Mouse (Mus musculus): ENCODE measurements around the gene Hunk. TPM values are rescaled to one million over a fixed set of nuclear protein-coding genes. Genes with fewer than 3 reads are reported as not detected.

The Hunk gene
- polyA plus RNA-seq, 1 experiment from 2014 or later = 23.0 TPM

DNA sequence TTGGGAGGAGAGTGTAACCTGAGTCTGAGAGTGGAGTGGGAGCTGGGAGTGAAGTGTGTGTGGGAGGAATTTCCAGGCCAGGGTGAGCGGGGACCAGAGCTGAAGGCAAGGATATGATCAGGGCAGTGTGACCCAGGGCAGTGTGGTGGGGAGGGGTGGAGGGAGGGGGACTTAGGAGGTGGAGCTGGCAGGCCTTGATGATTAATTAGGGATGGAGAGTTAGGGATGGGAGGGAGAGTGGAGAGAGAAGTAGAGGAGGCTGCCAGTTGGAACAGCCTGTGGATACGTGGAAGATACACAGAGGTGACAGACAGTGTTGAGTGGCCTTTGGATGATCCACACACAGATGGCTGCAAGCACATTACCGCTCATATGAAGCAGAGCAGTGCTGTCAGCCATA lies 38.1 kb downstream of the Hunk start:
- H3K9me3 ChIP-seq (replicated peaks) = no peaks in the 10 kb centered on the region
- H3K27me3 ChIP-seq (ENCODE audit: low read depth, poor library complexity, severe bottlenecking) = no peaks in the 10 kb centered on the region
- no peak for DNase-seq (ENCODE audit: low spot score)
- H3K4me3 ChIP-seq = no peak overlapping the region
- H3K4me1 ChIP-seq = peaks cover 75% of the 10 kb centered on the region
- peaks cover 32% of the 10 kb centered on the region for H3K36me3 ChIP-seq
- WGBS = 21% methylated on average over 3 of the region's 3 CpGs
- peak overlapping the region; percentile 38 for H3K27ac ChIP-seq

DNA sequence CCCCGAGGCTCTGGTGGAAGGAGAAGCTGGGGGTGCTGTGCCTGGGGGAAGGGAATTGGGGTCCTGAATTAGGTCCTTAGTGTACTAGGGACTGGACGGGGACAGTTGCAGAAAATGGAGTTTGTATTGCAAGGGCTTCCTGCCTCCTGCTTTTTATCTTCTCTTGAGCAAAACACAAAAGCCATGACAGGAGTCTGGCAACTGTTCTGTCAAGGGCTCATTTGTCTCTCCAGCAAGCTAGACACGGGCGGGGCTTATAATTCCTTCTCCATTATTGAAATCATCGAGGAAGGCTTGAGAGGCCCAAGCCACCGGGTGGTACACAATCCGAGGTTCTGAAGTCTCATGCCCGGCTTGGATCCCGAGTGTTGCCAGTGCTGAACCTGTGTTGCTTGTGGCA lies 38.6 kb downstream of the Hunk start:
- no peak overlapping the region for H3K4me3 ChIP-seq
- no peaks in the 10 kb centered on the region for H3K27me3 ChIP-seq (ENCODE audit: low read depth, poor library complexity, severe bottlenecking)
- H3K9me3 ChIP-seq (replicated peaks) = no peaks in the 10 kb centered on the region
- peak overlapping the region; percentile 38 for H3K27ac ChIP-seq
- DNase-seq (ENCODE audit: low spot score) = no peak
- 67% methylated on average over 9 of the region's 9 CpGs for WGBS
- peaks cover 74% of the 10 kb centered on the region for H3K4me1 ChIP-seq
- H3K36me3 ChIP-seq = peaks cover 32% of the 10 kb centered on the region

DNA sequence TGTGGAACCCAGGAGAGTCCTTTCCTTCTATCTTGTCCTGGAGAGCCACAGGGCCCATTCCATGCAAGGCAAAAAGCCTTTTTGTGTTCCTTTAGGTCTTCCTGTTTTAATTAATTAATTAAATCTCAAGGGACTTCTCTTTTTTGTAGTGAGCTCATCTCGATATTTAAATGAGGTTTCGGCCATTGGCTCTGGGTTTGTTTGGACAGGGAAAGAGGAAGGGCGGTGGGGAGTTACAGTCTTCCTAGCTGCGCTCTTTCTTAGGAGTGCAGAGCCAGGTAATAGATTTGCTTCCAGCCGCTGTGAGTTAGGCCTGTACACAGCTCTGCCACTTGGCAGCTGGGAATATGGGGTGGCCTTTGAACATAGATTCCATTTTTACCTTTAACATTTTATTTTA lies 40.4 kb downstream of the Hunk start:
- H3K9me3 ChIP-seq (replicated peaks) = no peaks in the 10 kb centered on the region
- DNase-seq (ENCODE audit: low spot score) = no peak
- WGBS = 96% methylated on average over 5 of the region's 5 CpGs
- peaks cover 74% of the 10 kb centered on the region for H3K4me1 ChIP-seq
- no peaks in the 10 kb centered on the region for H3K27me3 ChIP-seq (ENCODE audit: low read depth, poor library complexity, severe bottlenecking)
- H3K27ac ChIP-seq = no peak overlapping the region
- H3K4me3 ChIP-seq = no peak overlapping the region
- H3K36me3 ChIP-seq = peaks cover 33% of the 10 kb centered on the region

DNA sequence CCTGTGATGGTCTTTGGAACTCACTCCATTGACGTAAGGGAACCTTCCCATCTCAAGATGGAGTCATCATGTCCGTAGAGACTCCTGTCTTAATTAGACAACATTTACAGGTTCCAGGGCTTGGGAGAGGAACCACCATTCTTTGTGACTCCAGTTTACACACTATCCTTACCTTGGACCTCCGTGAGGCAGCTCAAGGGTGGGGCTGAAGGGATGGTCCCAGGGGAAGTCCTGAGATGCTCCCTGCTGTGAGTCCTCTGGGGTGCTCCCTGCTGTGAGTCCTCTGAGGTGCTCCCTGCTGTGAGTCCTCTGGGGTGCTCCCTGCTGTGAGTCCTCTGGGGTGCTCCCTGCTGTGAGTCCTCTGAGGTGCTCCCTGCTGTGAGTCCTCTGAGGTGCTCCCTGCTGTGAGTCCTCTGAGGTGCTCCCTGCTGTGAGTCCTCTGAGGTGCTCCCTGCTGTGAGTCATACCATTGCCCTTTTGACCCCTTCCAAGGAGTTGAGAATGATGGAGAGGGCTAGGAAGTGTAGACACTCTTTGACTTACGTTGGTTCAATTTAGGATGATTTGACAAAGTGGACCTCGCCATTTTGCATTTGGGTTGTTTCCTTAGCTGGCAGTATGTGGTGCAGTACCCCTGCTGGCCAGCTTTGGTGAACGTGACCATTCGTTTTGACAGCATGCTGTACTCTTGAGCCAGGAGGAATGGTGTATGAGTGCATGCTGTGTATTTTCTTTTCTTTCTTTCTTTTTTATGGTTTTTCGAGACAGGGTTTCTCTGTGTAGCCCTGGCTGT lies 42.2 kb downstream of the Hunk start:
- Histone ChIP-seq H3K27ac (no peak overlapping the region), H3K36me3 (peaks cover 49% of the 10 kb centered on the region), H3K9me3 (replicated peaks) (0 out of 2 replicates have a peak, but pooled peaks cover 2% of the 10 kb centered on the region), H3K4me1 (peaks cover 63% of the 10 kb centered on the region), H3K27me3 (ENCODE audit: low read depth, poor library complexity, severe bottlenecking) (no peaks in the 10 kb centered on the region), H3K4me3 (no peak overlapping the region)
- 91% methylated on average over 8 of the region's 8 CpGs for WGBS
- no peak for DNase-seq (ENCODE audit: low spot score)

DNA sequence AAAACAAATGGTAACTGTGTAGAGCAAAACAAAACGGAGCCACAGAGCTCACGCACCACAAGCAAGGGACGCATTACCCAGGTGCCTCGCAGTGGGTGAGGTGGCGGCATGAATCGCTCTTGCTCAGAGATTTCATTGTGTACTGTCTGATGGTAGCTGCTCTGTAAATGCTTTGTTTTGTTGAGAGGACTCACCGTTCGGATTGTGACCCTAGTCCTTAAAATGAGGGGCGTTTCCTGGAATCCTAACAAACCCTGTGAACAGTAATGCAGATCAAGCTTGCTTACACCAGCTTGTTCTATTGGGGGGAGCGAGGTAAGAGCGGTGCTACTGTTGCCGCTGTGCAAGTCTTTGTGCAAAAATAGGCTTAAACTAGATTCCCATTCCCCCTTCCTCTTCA lies 47.7 kb downstream of the Hunk start:
- Histone ChIP-seq H3K27ac (no peak overlapping the region), H3K27me3 (ENCODE audit: low read depth, poor library complexity, severe bottlenecking) (no peaks in the 10 kb centered on the region), H3K4me3 (no peak overlapping the region), H3K9me3 (replicated peaks) (0 out of 2 replicates have a peak, but pooled peaks cover 4% of the 10 kb centered on the region), H3K36me3 (peaks cover 60% of the 10 kb centered on the region), H3K4me1 (peaks cover 56% of the 10 kb centered on the region)
- WGBS = 97% methylated on average over 12 of the region's 12 CpGs
- no peak for DNase-seq (ENCODE audit: low spot score)

DNA sequence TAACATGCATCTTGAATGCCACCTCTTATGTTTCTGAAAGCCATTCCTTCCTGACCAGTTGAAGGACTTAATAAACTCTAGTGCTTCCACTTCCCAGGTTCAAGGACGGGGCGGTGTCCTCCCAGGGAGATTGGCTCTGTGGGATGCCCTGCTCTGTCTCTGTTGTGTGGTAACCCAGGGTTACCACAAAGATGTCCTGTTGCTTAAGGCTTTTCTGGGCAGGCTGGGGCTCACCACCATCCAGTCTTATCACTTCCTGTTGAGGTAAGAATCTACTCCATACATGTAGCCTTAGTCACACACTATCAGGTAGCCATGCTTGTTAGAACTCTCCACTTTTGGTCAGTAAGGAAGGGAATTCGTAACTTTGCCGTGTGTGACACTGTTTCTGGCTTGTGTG lies 49.4 kb downstream of the Hunk start:
- Histone ChIP-seq H3K4me1 (peaks cover 43% of the 10 kb centered on the region), H3K27me3 (ENCODE audit: low read depth, poor library complexity, severe bottlenecking) (no peaks in the 10 kb centered on the region), H3K9me3 (replicated peaks) (0 out of 2 replicates have a peak, but pooled peaks cover 4% of the 10 kb centered on the region), H3K36me3 (peaks cover 75% of the 10 kb centered on the region), H3K4me3 (no peak overlapping the region), H3K27ac (no peak overlapping the region)
- WGBS = 58% methylated on average over 4 of the region's 4 CpGs
- no peak for DNase-seq (ENCODE audit: low spot score)

DNA sequence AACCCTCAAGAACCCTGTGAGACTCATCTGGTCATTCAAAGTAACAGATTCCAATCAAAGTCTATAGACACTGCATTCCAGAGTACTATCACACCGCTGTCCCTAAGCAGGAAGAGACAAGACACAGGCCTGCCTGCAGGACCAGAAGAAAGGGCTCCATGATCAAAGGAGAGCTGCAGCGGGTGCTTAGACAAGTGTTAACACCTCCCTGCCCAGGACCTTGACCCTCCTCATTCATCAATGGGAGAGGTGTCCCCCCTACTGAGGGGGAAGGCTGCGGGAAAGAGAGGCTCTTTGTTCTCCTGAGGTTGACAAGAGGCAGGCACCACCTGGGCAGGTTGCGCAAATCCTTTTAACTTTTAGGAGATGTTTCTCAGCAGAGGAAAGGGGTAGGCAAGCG lies 51.5 kb downstream of the Hunk start:
- Histone ChIP-seq H3K4me3 (no peak overlapping the region), H3K36me3 (peaks cover 83% of the 10 kb centered on the region), H3K9me3 (replicated peaks) (0 out of 2 replicates have a peak, but pooled peaks cover 4% of the 10 kb centered on the region), H3K27me3 (ENCODE audit: low read depth, poor library complexity, severe bottlenecking) (no peaks in the 10 kb centered on the region), H3K27ac (peak overlapping the region; percentile 46; the same call in 1 of the 2 replicates), H3K4me1 (peaks cover 30% of the 10 kb centered on the region)
- no peak for DNase-seq (ENCODE audit: low spot score)
- 18% methylated on average over 5 of the region's 5 CpGs for WGBS

DNA sequence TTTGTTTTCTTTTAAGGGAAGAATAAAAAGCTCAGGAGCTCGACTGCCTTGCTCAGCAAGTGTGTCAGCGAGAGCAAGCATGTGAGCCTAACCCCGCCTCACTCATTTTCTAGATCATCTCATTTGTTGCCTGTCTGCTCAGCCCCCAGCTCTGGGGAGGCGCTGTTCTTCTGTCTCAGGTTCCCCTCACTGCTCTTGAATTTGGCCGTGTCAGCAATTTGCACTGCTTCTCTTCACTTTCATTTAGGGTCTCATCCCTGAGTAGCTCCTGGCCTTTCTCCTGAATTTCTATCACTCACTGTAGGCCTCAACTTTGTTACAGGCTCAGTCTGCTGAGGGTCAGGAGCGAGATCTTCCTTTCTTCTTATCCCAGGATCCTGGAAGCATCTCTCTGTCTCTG lies 53.7 kb downstream of the Hunk start:
- peaks cover 80% of the 10 kb centered on the region for H3K36me3 ChIP-seq
- H3K9me3 ChIP-seq (replicated peaks) = no peaks in the 10 kb centered on the region
- peaks cover 49% of the 10 kb centered on the region for H3K4me1 ChIP-seq
- H3K4me3 ChIP-seq = no peak overlapping the region
- no peaks in the 10 kb centered on the region for H3K27me3 ChIP-seq (ENCODE audit: low read depth, poor library complexity, severe bottlenecking)
- WGBS = 87% methylated on average over 6 of the region's 6 CpGs
- H3K27ac ChIP-seq = no peak overlapping the region
- DNase-seq (ENCODE audit: low spot score) = no peak

DNA sequence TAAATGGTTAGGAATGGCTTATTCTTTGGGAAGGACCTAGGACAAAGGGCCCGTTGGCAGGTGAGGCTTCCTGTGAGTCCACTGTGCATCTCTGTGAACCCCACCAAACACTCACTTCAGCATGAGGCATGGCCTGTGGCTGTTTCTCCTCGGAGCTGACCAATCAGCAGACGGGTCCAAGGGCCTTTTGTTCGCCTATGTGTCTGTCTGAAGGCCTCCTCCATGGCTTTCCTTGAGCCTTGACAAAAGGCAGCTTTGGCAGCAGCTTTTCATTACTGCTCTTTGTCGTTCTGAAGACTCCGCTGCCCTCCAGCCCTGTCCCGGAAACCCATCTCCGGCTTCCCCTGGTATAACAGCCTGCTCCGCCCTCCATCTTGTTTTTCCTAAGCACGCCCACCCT lies 54.8 kb downstream of the Hunk start:
- H3K36me3 ChIP-seq = peaks cover 78% of the 10 kb centered on the region
- no peaks in the 10 kb centered on the region for H3K9me3 ChIP-seq (replicated peaks)
- WGBS = 86% methylated on average over 10 of the region's 10 CpGs
- no peak overlapping the region for H3K4me3 ChIP-seq
- no peaks in the 10 kb centered on the region for H3K27me3 ChIP-seq (ENCODE audit: low read depth, poor library complexity, severe bottlenecking)
- H3K4me1 ChIP-seq = peaks cover 42% of the 10 kb centered on the region
- no peak for DNase-seq (ENCODE audit: low spot score)
- no peak overlapping the region; the same call in 1 of the 2 replicates for H3K27ac ChIP-seq

DNA sequence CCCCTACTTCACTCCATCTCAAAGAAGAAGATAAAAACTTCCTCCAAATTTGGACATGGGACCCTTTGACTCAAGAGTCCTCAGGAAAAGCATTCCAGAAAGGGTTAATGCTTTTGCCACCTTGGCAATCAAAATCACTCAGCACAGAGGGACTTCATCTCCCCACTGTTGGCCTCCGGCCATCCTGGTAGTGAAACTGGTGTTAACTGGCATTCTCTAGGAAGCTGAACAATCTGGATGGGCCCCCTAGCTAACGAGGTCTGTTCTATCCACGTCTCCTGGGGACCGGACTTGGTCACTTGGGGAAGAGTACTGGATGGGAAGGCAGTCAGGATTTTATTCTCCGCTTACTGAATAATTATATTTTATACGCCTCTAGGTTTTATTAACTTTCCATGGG lies 57.2 kb downstream of the Hunk start:
- 57% methylated on average over 6 of the region's 6 CpGs for WGBS

DNA sequence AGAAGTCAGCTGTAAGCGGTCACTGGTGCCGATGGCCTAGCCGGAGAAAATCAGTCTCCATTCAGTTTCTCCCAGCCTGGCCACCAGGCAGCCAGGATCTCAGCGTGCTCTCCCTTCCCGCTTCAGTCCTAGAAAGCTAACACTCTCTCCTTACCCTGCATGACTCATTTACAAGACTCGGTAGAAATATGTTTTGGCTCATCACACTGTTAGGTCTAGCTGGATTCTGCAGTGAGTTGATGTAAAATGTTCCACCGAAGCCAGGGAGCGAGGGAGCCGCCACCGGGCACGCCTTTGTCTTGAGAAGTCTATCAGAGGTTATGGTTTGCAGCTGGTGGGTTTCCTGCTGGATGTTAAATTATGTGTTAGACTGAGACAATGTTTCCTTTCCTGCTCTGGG lies 67.4 kb downstream of the Hunk start:
- Histone ChIP-seq H3K27me3 (ENCODE audit: low read depth, poor library complexity, severe bottlenecking) (no peaks in the 10 kb centered on the region), H3K4me1 (peaks cover 51% of the 10 kb centered on the region), H3K9me3 (replicated peaks) (no peaks in the 10 kb centered on the region), H3K4me3 (no peak overlapping the region), H3K36me3 (peaks cover 63% of the 10 kb centered on the region), H3K27ac (peak overlapping the region; percentile 80)
- peak; percentile 51 for DNase-seq (ENCODE audit: low spot score)
- 46% methylated on average over 11 of the region's 11 CpGs for WGBS

More for the DNA sequence above, 57.2 kb downstream of the Hunk start:
- H3K9me3 ChIP-seq (replicated peaks) = no peaks in the 10 kb centered on the region
- H3K4me3 ChIP-seq = no peak overlapping the region
- no peak overlapping the region for H3K27ac ChIP-seq
- H3K36me3 ChIP-seq = peaks cover 90% of the 10 kb centered on the region
- H3K27me3 ChIP-seq (ENCODE audit: low read depth, poor library complexity, severe bottlenecking) = no peaks in the 10 kb centered on the region
- peaks cover 22% of the 10 kb centered on the region for H3K4me1 ChIP-seq
- DNase-seq (ENCODE audit: low spot score) = no peak

DNA sequence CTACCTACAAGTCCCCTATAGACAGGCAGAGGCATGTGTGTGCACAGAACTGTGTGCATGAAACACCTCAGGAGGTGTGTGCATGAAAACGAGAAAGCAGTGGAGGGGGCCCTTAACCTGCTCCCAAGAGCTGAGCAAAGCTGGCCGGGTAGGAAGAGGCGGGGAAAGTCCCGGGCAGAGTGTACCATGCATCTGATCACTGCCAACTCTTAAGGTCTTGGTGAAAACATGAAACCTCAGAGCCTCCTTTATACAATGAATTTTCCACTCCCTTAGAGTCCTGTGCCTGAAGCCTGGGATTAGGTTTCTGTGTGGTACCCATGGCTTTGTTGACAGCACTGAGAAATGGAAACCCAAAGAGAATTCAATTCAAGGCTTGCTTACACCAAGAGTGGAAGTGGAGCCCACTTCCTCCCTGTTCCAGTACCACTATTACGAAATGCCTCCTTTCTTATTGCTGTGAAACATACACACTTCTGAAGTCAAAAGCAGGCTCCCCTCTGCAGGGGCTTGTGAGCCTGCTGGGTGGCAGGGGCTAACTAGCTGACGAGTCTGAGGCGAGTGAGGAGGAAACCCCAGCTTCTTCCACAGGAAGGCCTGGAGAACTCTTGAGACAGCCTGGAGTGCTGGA lies 70.8 kb downstream of the Hunk start:
- no peak overlapping the region for H3K27ac ChIP-seq
- peaks cover 41% of the 10 kb centered on the region for H3K4me1 ChIP-seq
- H3K4me3 ChIP-seq = no peak overlapping the region
- no peaks in the 10 kb centered on the region for H3K9me3 ChIP-seq (replicated peaks)
- peaks cover 65% of the 10 kb centered on the region for H3K36me3 ChIP-seq
- no peaks in the 10 kb centered on the region for H3K27me3 ChIP-seq (ENCODE audit: low read depth, poor library complexity, severe bottlenecking)
- 91% methylated on average over 7 of the region's 7 CpGs for WGBS
- no peak for DNase-seq (ENCODE audit: low spot score)

DNA sequence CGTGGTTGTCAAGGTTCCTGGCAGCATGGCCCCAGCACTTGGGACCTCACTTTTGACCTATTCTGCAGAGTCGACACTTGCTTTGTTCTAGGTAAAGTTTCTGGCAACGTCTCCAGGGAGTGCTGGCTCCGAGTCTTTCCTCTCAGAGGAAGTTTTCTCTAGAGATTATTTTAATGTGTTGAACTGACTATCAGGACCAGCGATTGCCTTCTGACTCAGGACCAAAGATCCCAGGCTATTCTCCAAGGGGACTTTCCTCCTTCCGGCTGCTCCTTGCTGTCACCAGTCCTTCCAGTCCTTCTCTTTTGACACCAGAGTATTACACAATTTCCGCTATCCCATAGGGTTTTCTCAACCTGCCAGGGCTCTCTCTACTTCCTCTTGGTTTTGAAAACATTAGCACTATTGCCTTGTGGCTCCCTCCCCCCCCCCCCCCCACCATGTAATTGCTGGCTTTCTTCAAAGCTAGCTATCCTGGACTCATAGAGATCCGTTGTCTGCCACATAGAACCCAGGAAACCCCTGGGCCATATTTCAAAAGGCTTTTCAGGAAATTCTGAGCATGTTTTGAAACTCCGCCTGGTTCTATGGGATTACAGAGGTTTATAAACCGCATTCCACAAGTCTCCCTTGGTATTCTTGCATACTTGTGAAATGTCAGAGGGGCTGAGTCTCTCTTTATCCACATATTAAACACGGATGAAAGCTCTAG lies 73.2 kb downstream of the Hunk start:
- H3K27me3 ChIP-seq (ENCODE audit: low read depth, poor library complexity, severe bottlenecking) = no peaks in the 10 kb centered on the region
- 74% methylated on average over 11 of the region's 11 CpGs for WGBS
- no peak for DNase-seq (ENCODE audit: low spot score)
- no peaks in the 10 kb centered on the region for H3K9me3 ChIP-seq (replicated peaks)
- no peak overlapping the region for H3K4me3 ChIP-seq
- peaks cover 27% of the 10 kb centered on the region for H3K4me1 ChIP-seq
- peaks cover 83% of the 10 kb centered on the region for H3K36me3 ChIP-seq
- H3K27ac ChIP-seq = no peak overlapping the region; the same call in 1 of the 2 replicates
